Mouse (Mus musculus) lung, adult 2 months (tissue): ENCODE results near the gene Hist1h2bh.

ENCODE experiments used
- CTCF ChIP-seq: fragments of 200-500 bp; IDR thresholded peaks from 2 replicates; pipeline ENCODE4 v1.5.1; 2011; ENCODE audit warnings: mild to moderate bottlenecking, low read length, control low read depth; ENCODE audit not compliant: insufficient read depth
- POLR2A ChIP-seq: fragments of 200-500 bp; IDR thresholded peaks from 2 replicates; pipeline ENCODE4 v1.6.1; 2011; ENCODE audit warnings: low read depth, mild to moderate bottlenecking, control low read depth, low read length, borderline replicate concordance; ENCODE audit errors: extremely low read depth

- TF ChIP-seq CTCF (no peak), POLR2A (no peak)
These were observed 37.4 kb downstream of the Hist1h2bh start for GRCm38 (mm10) chr13:23505662-23506345.
